Mouse (Mus musculus): ENCODE measurements at regions not wholly inside any gene's neighbourhood (a gene's known extent, or its start where the extent isn't known, plus 50 kb on each side); places are given as distances from the start of the nearest gene placed in this dataset.

DNA sequence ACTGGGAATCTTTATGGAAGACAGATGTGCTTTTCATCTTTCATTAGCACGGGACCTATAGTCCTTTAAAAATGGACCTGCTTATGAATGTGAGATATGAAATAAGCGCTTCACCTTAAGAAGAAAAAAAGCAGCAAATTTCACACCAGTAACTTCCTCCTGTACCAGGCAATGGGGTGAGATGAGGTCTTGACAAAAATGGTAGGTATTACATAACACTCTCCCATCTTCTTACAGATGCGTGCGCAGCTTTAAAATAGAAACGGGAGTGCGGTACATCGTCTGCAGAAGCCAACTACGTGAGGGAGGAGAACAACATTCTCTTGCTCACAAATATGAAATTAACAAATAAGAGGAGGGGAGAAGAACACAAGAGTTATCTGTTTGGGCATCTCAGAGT lies 62.6 kb upstream of the Rora start:
- Histone ChIP-seq H3K27me3 (replicated peaks; ENCODE audit: control insufficient read depth, insufficient read depth, low read length) (no peaks in the 10 kb centered on the region), H3K4me2 (ENCODE audit: low read length) (no peak overlapping the region), H3K36me3 (ENCODE audit: control insufficient read depth, insufficient read depth, low read length) (no peaks in the 10 kb centered on the region), H3K4me3 (ENCODE audit: low read length) (no peak overlapping the region), H3K9me3 (ENCODE audit: control insufficient read depth, low read length) (no peaks in the 10 kb centered on the region), H3K27ac (ENCODE audit: low read depth, low read length) (no peak overlapping the region), H3K9ac (ENCODE audit: low read depth, low read length) (no peak overlapping the region), H3K4me1 (ENCODE audit: control insufficient read depth, insufficient read depth, low read depth, low read length) (no peaks in the 10 kb centered on the region)
- 91% methylated on average over 8 of the region's 8 CpGs for WGBS
- ATAC-seq = no peak

DNA sequence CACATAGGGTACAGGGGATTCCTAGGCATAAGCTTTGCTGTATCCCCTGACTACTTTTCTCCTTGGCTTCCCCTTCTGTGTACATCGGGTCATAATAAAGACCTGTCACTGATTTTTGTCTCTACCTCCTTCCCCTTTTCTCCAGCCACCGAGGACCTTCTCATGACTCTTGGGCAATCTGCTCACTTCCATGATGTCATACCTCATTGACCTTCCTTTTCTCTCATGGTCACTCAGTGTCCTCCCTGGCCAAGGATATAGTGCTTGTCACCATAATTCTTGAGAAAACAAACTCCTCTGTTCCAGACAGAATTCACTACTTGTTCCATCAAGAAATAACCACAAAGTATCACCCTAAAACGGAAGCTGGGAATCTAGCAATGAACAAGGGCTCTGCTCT lies 60.6 kb upstream of the Rora start:
- Histone ChIP-seq H3K9ac (ENCODE audit: low read depth, low read length) (no peak overlapping the region), H3K4me3 (ENCODE audit: low read length) (no peak overlapping the region), H3K9me3 (ENCODE audit: control insufficient read depth, low read length) (no peaks in the 10 kb centered on the region), H3K4me1 (ENCODE audit: control insufficient read depth, insufficient read depth, low read depth, low read length) (no peaks in the 10 kb centered on the region), H3K27me3 (replicated peaks; ENCODE audit: control insufficient read depth, insufficient read depth, low read length) (no peaks in the 10 kb centered on the region), H3K27ac (ENCODE audit: low read depth, low read length) (no peak overlapping the region), H3K36me3 (ENCODE audit: control insufficient read depth, insufficient read depth, low read length) (no peaks in the 10 kb centered on the region), H3K4me2 (ENCODE audit: low read length) (no peak overlapping the region)
- no peak for ATAC-seq
- WGBS = 95% methylated on average over 3 of the region's 3 CpGs

DNA sequence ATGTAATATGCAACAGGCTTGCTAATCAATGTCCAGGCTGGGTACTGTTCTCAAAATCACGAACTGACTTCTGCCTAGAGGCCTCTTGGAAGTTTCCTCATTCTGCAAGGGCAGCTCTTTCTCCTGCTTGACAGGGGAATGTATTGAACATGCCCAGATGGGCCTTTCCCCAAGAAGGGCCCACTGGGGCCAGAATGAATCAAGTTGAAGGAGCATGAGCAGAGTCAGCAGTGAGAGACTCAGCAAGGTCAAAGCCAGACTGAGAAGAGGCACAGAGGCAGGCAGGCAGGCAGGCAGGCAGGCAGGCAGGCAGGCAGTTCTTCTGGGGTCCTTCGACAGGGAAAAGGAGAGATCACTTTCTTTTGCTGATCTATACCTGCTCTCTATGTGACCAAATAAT lies 59.0 kb upstream of the Rora start:
- no peak for ATAC-seq
- H3K27ac ChIP-seq (ENCODE audit: low read depth, low read length) = no peak overlapping the region
- H3K4me3 ChIP-seq (ENCODE audit: low read length) = no peak overlapping the region
- no peaks in the 10 kb centered on the region for H3K9me3 ChIP-seq (ENCODE audit: control insufficient read depth, low read length)
- no peak overlapping the region for H3K9ac ChIP-seq (ENCODE audit: low read depth, low read length)
- 72% methylated on average over 2 of the region's 2 CpGs for WGBS
- no peaks in the 10 kb centered on the region for H3K36me3 ChIP-seq (ENCODE audit: control insufficient read depth, insufficient read depth, low read length)
- H3K4me2 ChIP-seq (ENCODE audit: low read length) = no peak overlapping the region
- no peaks in the 10 kb centered on the region for H3K27me3 ChIP-seq (replicated peaks; ENCODE audit: control insufficient read depth, insufficient read depth, low read length)
- H3K4me1 ChIP-seq (ENCODE audit: control insufficient read depth, insufficient read depth, low read depth, low read length) = no peaks in the 10 kb centered on the region

Data from hindbrain, embryonic 16.5 days (tissue).